Comparison of ENCODE assay signal across 18 mouse cellular contexts in the genomic region with DNA sequence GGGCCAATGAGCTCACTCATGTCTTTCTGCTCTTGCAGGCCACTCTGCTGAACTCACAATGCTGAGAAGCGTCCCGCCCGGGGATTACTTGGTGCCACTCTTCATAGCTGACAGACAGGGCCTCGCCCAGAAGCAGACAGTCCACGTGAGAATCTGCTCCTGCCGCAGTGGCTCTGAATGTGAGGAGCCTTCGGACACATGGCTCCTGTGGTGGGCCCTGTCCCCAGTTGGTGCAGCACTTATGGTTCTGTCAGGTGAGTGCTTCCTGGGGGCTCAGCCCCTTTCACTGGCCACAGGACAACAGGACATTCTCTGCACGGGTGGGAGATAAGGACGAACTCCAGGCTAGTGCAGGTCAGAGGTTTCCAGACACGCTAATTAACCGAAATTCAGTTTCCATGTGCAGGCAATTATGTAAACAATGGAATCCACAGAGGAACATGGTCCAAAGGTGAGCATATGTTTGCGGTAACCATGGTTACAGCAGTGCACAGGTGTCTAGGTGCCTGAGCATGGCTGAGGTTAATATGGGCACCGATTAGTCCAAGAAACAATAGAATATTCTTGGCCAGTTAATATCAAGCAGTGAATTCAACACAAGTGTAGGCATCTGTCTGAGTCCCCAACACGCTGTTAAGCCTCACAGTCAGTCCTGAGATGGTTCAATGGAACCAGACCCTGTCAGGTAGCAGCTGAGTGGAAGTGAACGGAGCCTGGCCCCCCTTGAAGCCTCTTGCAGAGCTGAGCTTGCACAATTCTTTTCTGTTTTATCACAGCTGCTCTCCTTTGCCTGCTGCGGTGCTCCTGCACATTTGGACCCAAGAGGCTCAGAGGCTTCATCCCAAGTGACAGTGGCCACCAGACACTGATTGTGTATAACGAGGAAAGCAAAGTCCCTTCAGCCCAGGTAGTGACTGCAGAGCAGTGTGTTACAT. TPM values are rescaled to one million over a fixed set of nuclear protein-coding genes. Genes with fewer than 3 reads are reported as not detected.
DNase-seq lines count a peak whose midpoint lies in the region; ATAC-seq and TF ChIP-seq lines count a peak whose summit lies in the region.
"Had no signal": no experiment of that assay in that cellular context is flagged by ENCODE, and none has a peak within 500 bp of the region (broad histone marks: within the 10 kb centered on the region; RNA-seq: fewer than 3 reads in every experiment).

No protein-coding gene starts in this region.

- no peak overlapping the region for H3K27ac ChIP-seq in lung, embryonic 14.5 days (ENCODE audit: low read depth)
- H3K27ac ChIP-seq in intestine, embryonic 16.5 days (ENCODE audit: low read length), result peak overlapping the region; percentile 54
- H3K27ac ChIP-seq in liver, embryonic 13.5 days, result no peak overlapping the region
- no peak overlapping the region for H3K27ac ChIP-seq in stomach, postnatal 0 days (replicated peaks)
- H3K27ac ChIP-seq: layer of hippocampus, adult 2 months; limb, embryonic 13.5 days had no signal

- H3K36me3 ChIP-seq in lung, embryonic 14.5 days (ENCODE audit: insufficient read depth), result no peaks in the 10 kb centered on the region
- no peaks in the 10 kb centered on the region for H3K36me3 ChIP-seq in intestine, embryonic 16.5 days (ENCODE audit: control insufficient read depth, insufficient read depth, low read length)
- no peaks in the 10 kb centered on the region for H3K36me3 ChIP-seq in liver, embryonic 13.5 days
- H3K36me3 ChIP-seq in stomach, postnatal 0 days (ENCODE audit: control insufficient read depth, insufficient read depth, low read length), result no peaks in the 10 kb centered on the region
- H3K36me3 ChIP-seq: heart, embryonic 12.5 days; limb, embryonic 13.5 days had no signal

- peak; percentile 13 for DNase-seq in lung, embryonic 14.5 days
- DNase-seq in lung, postnatal 10 days, result no peak
- no peak for DNase-seq in liver, embryonic 13.5 days
- peak; percentile 57 for DNase-seq in stomach, postnatal 0 days (ENCODE audit: low spot score)
- DNase-seq in heart, adult 8-10 months (ENCODE audit: low spot score), result no peak
- DNase-seq in frontal cortex, postnatal 10 days (ENCODE audit: low spot score in 2 of 2), result no peak
- DNase-seq: adrenal gland, postnatal 10 days; cerebellum, adult 9-10 months; forebrain, postnatal 0 days; heart, postnatal 36 days; kidney, adult 2 months had no signal

- H3K4me2 ChIP-seq in lung, embryonic 14.5 days, result no peak overlapping the region
- peak overlapping the region; percentile 42 for H3K4me2 ChIP-seq in intestine, embryonic 16.5 days (ENCODE audit: low read depth, low read length)
- no peak overlapping the region for H3K4me2 ChIP-seq in liver, embryonic 13.5 days
- no peak overlapping the region for H3K4me2 ChIP-seq in stomach, postnatal 0 days (replicated peaks; ENCODE audit: low read depth)
- H3K4me2 ChIP-seq: heart, embryonic 12.5 days; limb, embryonic 13.5 days; midbrain, embryonic 11.5 days had no signal

- no peaks in the 10 kb centered on the region for H3K9me3 ChIP-seq in lung, embryonic 14.5 days (ENCODE audit: low read depth, low read length)
- H3K9me3 ChIP-seq in intestine, embryonic 16.5 days (ENCODE audit: control insufficient read depth, low read length), result no peaks in the 10 kb centered on the region
- no peaks in the 10 kb centered on the region; the same call in 1 of the 2 replicates for H3K9me3 ChIP-seq in liver, embryonic 13.5 days (replicated peaks)
- no peaks in the 10 kb centered on the region for H3K9me3 ChIP-seq in stomach, postnatal 0 days (ENCODE audit: control insufficient read depth, low read length)
- H3K9me3 ChIP-seq: heart, embryonic 12.5 days; limb, embryonic 13.5 days had no signal

- no peak overlapping the region for H3K9ac ChIP-seq in lung, embryonic 14.5 days
- H3K9ac ChIP-seq in intestine, embryonic 16.5 days (ENCODE audit: low read depth, low read length), result no peak overlapping the region
- no peak overlapping the region for H3K9ac ChIP-seq in liver, embryonic 13.5 days
- no peak overlapping the region for H3K9ac ChIP-seq in stomach, postnatal 0 days (ENCODE audit: low read length)
- H3K9ac ChIP-seq: forebrain, postnatal 0 days; heart, embryonic 12.5 days; limb, embryonic 13.5 days had no signal

- H3K27me3 ChIP-seq in lung, embryonic 14.5 days (ENCODE audit: insufficient read depth, low read length), result no peaks in the 10 kb centered on the region
- H3K27me3 ChIP-seq in intestine, embryonic 16.5 days (replicated peaks; ENCODE audit: control insufficient read depth, insufficient read depth, low read length), result no peaks in the 10 kb centered on the region
- no peaks in the 10 kb centered on the region for H3K27me3 ChIP-seq in liver, embryonic 13.5 days
- no peaks in the 10 kb centered on the region for H3K27me3 ChIP-seq in stomach, postnatal 0 days (ENCODE audit: control insufficient read depth, insufficient read depth, low read length)
- H3K27me3 ChIP-seq: limb, embryonic 13.5 days had no signal

- no peak overlapping the region for H3K4me3 ChIP-seq in lung, embryonic 14.5 days (ENCODE audit: low read depth, low read length)
- no peak overlapping the region for H3K4me3 ChIP-seq in intestine, embryonic 16.5 days (ENCODE audit: low read length)
- no peak overlapping the region for H3K4me3 ChIP-seq in liver, embryonic 13.5 days (replicated peaks)
- H3K4me3 ChIP-seq in stomach, postnatal 0 days (ENCODE audit: low read depth, low read length), result no peak overlapping the region
- H3K4me3 ChIP-seq: heart, embryonic 12.5 days; layer of hippocampus, adult 2 months; limb, embryonic 13.5 days had no signal

- TF ChIP-seq CTCF in lung, embryonic 14.5 days (IDR thresholded peaks at IDR 0.05; ENCODE audit: low read depth), result no peak
- no peak for TF ChIP-seq CTCF in stomach, postnatal 0 days (IDR thresholded peaks at IDR 0.05; ENCODE audit: low read depth)

- WGBS in lung, embryonic 14.5 days, result 53% methylated on average over 17 of the region's 17 CpGs
- 48% methylated on average over 17 of the region's 17 CpGs for WGBS in intestine, embryonic 16.5 days
- 57% methylated on average over 17 of the region's 17 CpGs for WGBS in liver, embryonic 13.5 days (ENCODE audit: insufficient replicate concordance)
- 55% methylated on average over 17 of the region's 17 CpGs for WGBS in stomach, postnatal 0 days

- no peak for ATAC-seq in lung, embryonic 14.5 days (ENCODE audit: insufficient read depth)
- peak; percentile 98 for ATAC-seq in intestine, embryonic 16.5 days
- ATAC-seq in liver, embryonic 13.5 days (ENCODE audit: low read depth), result peak; percentile 63
- peak; percentile 92 for ATAC-seq in stomach, postnatal 0 days (ENCODE audit: low FRiP score, low TSS enrichment)
- ATAC-seq: forebrain, postnatal 0 days had no signal

- TF ChIP-seq EP300 in stomach, postnatal 0 days (optimal IDR thresholded peaks at IDR 0.05), result no peak

- H3K4me1 ChIP-seq in lung, embryonic 14.5 days (ENCODE audit: insufficient read depth), result no peaks in the 10 kb centered on the region
- peaks cover 6% of the 10 kb centered on the region; the same call in 1 of the 2 replicates for H3K4me1 ChIP-seq in intestine, embryonic 16.5 days (ENCODE audit: control insufficient read depth, insufficient read depth, low read length)
- 0 out of 2 replicates have a peak, but pooled peaks cover 5% of the 10 kb centered on the region for H3K4me1 ChIP-seq in liver, embryonic 13.5 days (replicated peaks)
- no peaks in the 10 kb centered on the region for H3K4me1 ChIP-seq in stomach, postnatal 0 days (replicated peaks; ENCODE audit: control insufficient read depth, insufficient read depth)
- H3K4me1 ChIP-seq: heart, embryonic 12.5 days had no signal

RNA-seq across cellular contexts. Expression of gene Cdh26, which starts 41.5 kb away (rescaled TPM):
- 0.07 TPM in 1 of 2 replicates, not detected in the other for polyA plus RNA-seq in lung, embryonic 14.5 days (2014; fragmentation: Nextera tagmentation; extraction: Ambion mirVana)
- polyA plus RNA-seq in intestine, embryonic 16.5 days (2015; fragmentation: Nextera tagmentation; extraction: Ambion mirVana), result 0.69 and 0.71 TPM in 2 replicates
- 0.12 and 0.16 TPM in 2 replicates for polyA plus RNA-seq in liver, embryonic 13.5 days (2015; fragmentation: Nextera tagmentation; extraction: Ambion mirVana)
- 0.38 and 0.39 TPM in 2 replicates for polyA plus RNA-seq in stomach, postnatal 0 days (2015; fragmentation: Nextera tagmentation; extraction: Ambion mirVana)
- not detected for total RNA-seq in heart, adult 8-10 months (2022)
- total RNA-seq: gastrocnemius, adult 8-10 months; left cerebral cortex, adult 18-20 months had no signal

RNA-seq across cellular contexts. Expression of gene Fam217b, which starts 57.5 kb away (rescaled TPM):
- 3.2 and 3.4 TPM in 2 replicates for polyA plus RNA-seq in lung, embryonic 14.5 days (2014; fragmentation: Nextera tagmentation; extraction: Ambion mirVana)
- polyA plus RNA-seq in intestine, embryonic 16.5 days (2015; fragmentation: Nextera tagmentation; extraction: Ambion mirVana), result 4.2 and 5.4 TPM in 2 replicates
- polyA plus RNA-seq in liver, embryonic 13.5 days (2015; fragmentation: Nextera tagmentation; extraction: Ambion mirVana), result 1.1 TPM in 2 replicates
- polyA plus RNA-seq in stomach, postnatal 0 days (2015; fragmentation: Nextera tagmentation; extraction: Ambion mirVana), result 2.9 and 3.6 TPM in 2 replicates
- total RNA-seq in heart, adult 8-10 months (2022), result 10 to 100 TPM; 11.1 to 14.3 (median 12.6) TPM

RNA-seq across cellular contexts. Expression of gene Ppp1r3d, which starts 57.5 kb away (rescaled TPM):
- 2.1 and 3.0 TPM in 2 replicates for polyA plus RNA-seq in lung, embryonic 14.5 days (2014; fragmentation: Nextera tagmentation; extraction: Ambion mirVana)
- 3.9 and 4.3 TPM in 2 replicates for polyA plus RNA-seq in intestine, embryonic 16.5 days (2015; fragmentation: Nextera tagmentation; extraction: Ambion mirVana)
- polyA plus RNA-seq in liver, embryonic 13.5 days (2015; fragmentation: Nextera tagmentation; extraction: Ambion mirVana), result 0.87 and 1.0 TPM in 2 replicates
- polyA plus RNA-seq in stomach, postnatal 0 days (2015; fragmentation: Nextera tagmentation; extraction: Ambion mirVana), result 2.8 and 3.3 TPM in 2 replicates
- 10 to 100 TPM; 12.9 to 16.3 (median 14.8) TPM for total RNA-seq in heart, adult 8-10 months (2022)

Comparison
In these comparisons a context has a peak if more than half of its experiments do, and no peak if none do; other contexts are left out.
1. DNase-seq: peak in lung, embryonic 14.5 days (single experiment) and stomach, postnatal 0 days (single experiment); none in lung, postnatal 10 days (single experiment), liver, embryonic 13.5 days (single experiment), heart, adult 8-10 months (single experiment) and frontal cortex, postnatal 10 days (0 of 2).